Mouse (Mus musculus): ENCODE results near the gene Eef1e1.

DNA sequence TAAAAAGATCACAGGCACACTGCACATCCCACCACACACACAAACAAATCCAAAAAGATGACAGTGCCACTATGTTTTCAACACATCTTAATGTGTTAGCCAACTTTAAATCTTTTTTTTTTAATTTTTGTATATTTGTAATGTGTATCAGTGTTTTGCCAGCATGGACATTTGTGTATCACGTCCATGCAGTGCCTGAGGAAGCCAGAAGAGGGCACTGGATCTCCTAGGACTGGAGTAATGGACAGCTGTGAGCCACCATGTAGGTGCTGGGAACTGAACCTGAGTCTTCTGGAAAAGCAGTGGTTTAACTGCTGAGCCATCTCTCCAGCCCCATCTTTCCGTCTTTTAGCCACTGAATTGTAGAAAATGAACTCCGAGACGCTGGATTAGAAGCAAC lies 46.7 kb downstream of the Eef1e1 start:
- TF ChIP-seq CTCF (IDR thresholded peaks at IDR 0.05; ENCODE audit: borderline replicate concordance, insufficient read depth, low read length) (no peak), POLR2A (IDR thresholded peaks at IDR 0.05; ENCODE audit: low read depth, low read length) (no peak)

Measured in embryonic fibroblast, embryonic 13.5 days (primary cell).